Mouse (Mus musculus) MEL (cell line): ENCODE measurements around the gene Susd3. TPM values are rescaled to one million over a fixed set of nuclear protein-coding genes. Genes with fewer than 3 reads are reported as not detected.

Source experiments
- DNase-seq: peaks from one replicate; pipeline ENCODE4 v3.0.0; 2011; ENCODE audit warnings: low read depth, low spot score
- H3K27ac ChIP-seq: 2 replicates; pipeline ENCODE4 v1.5.1; 2012; ENCODE audit warnings: low read depth, mild to moderate bottlenecking, control low read depth, low read length, moderate library complexity; ENCODE audit not compliant: control insufficient read depth
- H3K27me3 ChIP-seq, 2 experiments: fragments of 150-350 bp in 1 of 2; sonication (generic) in 1 of 2; 2 replicates each; pipeline ENCODE4 v1.6.1; 2012; ENCODE audit warnings: low read length in 2 of 2, mild to moderate bottlenecking in 2 of 2, improper control_type of control experiment in 1 of 2, moderate library complexity in 1 of 2; ENCODE audit not compliant: insufficient read depth in 2 of 2, control insufficient read depth in 1 of 2
- H3K36me3 ChIP-seq, 2 experiments: 2 replicates each; pipeline ENCODE4 v1.6.1; 2012 to 2014; ENCODE audit warnings: low read length in 2 of 2, improper control_type of control experiment in 1 of 2, inconsistent platforms in 1 of 2, mild to moderate bottlenecking in 1 of 2; ENCODE audit not compliant: insufficient read depth in 2 of 2, control insufficient read depth in 1 of 2
- H3K4me1 ChIP-seq, 2 experiments: fragments of 150-350 bp in 1 of 2; sonication (generic) in 1 of 2; 2 replicates each; pipeline ENCODE4 v1.6.1; 2012; ENCODE audit warnings: low read length in 2 of 2, improper control_type of control experiment in 1 of 2, mild to moderate bottlenecking in 1 of 2; ENCODE audit not compliant: insufficient read depth in 2 of 2, control insufficient read depth in 1 of 2
- H3K4me3 ChIP-seq, 2 experiments: fragments of 150-350 bp in 1 of 2; sonication (generic) in 1 of 2; 2 replicates each; pipeline ENCODE4 v1.5.1; 2012; ENCODE audit warnings: low read depth in 2 of 2, low read length in 2 of 2, mild to moderate bottlenecking in 2 of 2, moderate library complexity in 2 of 2, control low read depth in 1 of 2, improper control_type of control experiment in 1 of 2; ENCODE audit not compliant: control insufficient read depth in 1 of 2, insufficient read depth in 1 of 2
- H3K79me2 ChIP-seq: 2 replicates; pipeline ENCODE4 v1.6.1; 2012; ENCODE audit warnings: mild to moderate bottlenecking, low read length, moderate library complexity; ENCODE audit not compliant: control insufficient read depth, poor library complexity, insufficient read depth
- H3K9ac ChIP-seq: 2 replicates; pipeline ENCODE4 v1.6.1; 2012; ENCODE audit warnings: low read depth, mild to moderate bottlenecking, control low read depth, low read length, moderate library complexity; ENCODE audit not compliant: control insufficient read depth, poor library complexity, severe bottlenecking
- H3K9me3 ChIP-seq: fragments of 150-350 bp; sonication (generic); replicated peaks from 2 replicates; pipeline ENCODE4 v1.6.1; 2012; ENCODE audit warnings: mild to moderate bottlenecking, low read length, improper control_type of control experiment, moderate library complexity; ENCODE audit not compliant: insufficient read depth
- BHLHE40 ChIP-seq: IDR thresholded peaks from 2 replicates; pipeline ENCODE4 v1.6.1; 2012; ENCODE audit warnings: low read depth, mild to moderate bottlenecking, inconsistent platforms, low read length, improper control_type of control experiment, borderline replicate concordance
- ELF1 ChIP-seq: IDR thresholded peaks from 2 replicates; pipeline ENCODE4 v1.6.1; 2014; ENCODE audit warnings: low read depth, mild to moderate bottlenecking, inconsistent platforms, low read length, improper control_type of control experiment, moderate library complexity
- EP300 ChIP-seq, 2 experiments: IDR thresholded peaks; 2 replicates each; pipeline ENCODE4 v1.6.1; 2011; ENCODE audit warnings: improper control_type of control experiment in 2 of 2, low read length in 2 of 2, low read depth in 1 of 2, mild to moderate bottlenecking in 1 of 2
- ETS1 ChIP-seq: IDR thresholded peaks from 2 replicates; pipeline ENCODE4 v1.6.1; 2012; ENCODE audit warnings: low read depth, mild to moderate bottlenecking, inconsistent platforms, low read length, improper control_type of control experiment, moderate library complexity
- GABPA ChIP-seq: IDR thresholded peaks from 2 replicates; pipeline ENCODE4 v1.6.1; 2012; ENCODE audit warnings: low read depth, mild to moderate bottlenecking, inconsistent platforms, low read length, improper control_type of control experiment, moderate library complexity
- GATA1 ChIP-seq: IDR thresholded peaks from 2 replicates; pipeline ENCODE4 v1.6.1; 2011; ENCODE audit warnings: low read depth, low read length, improper control_type of control experiment
- JUND ChIP-seq: IDR thresholded peaks from 2 replicates; pipeline ENCODE4 v1.6.1; 2011; ENCODE audit warnings: low read depth, mild to moderate bottlenecking, improper control_type of control experiment, low read length
- MAFK ChIP-seq: IDR thresholded peaks from 2 replicates; pipeline ENCODE4 v1.6.1; 2011; ENCODE audit warnings: low read depth, mild to moderate bottlenecking, low read length, improper control_type of control experiment, borderline replicate concordance
- MAX ChIP-seq: IDR thresholded peaks from 2 replicates; pipeline ENCODE4 v1.6.1; 2011; ENCODE audit warnings: low read length, improper control_type of control experiment
- MAZ ChIP-seq: IDR thresholded peaks from 2 replicates; pipeline ENCODE4 v1.6.1; 2012; ENCODE audit warnings: low read depth, mild to moderate bottlenecking, inconsistent platforms, low read length, improper control_type of control experiment
- MEF2A ChIP-seq: IDR thresholded peaks from 2 replicates; pipeline ENCODE4 v1.6.1; 2014; ENCODE audit warnings: low read depth, mild to moderate bottlenecking, inconsistent platforms, low read length, improper control_type of control experiment; ENCODE audit not compliant: poor library complexity, insufficient replicate concordance, severe bottlenecking; ENCODE audit errors: extremely low read depth
- MXI1 ChIP-seq: IDR thresholded peaks from 2 replicates; pipeline ENCODE4 v1.6.1; 2011; ENCODE audit warnings: mild to moderate bottlenecking, low read depth, low read length, improper control_type of control experiment
- POLR2A ChIP-seq, 2 experiments: IDR thresholded peaks; 2 replicates each; pipeline ENCODE4 v1.6.1; 2011 to 2012; ENCODE audit warnings: low read length in 2 of 2, mild to moderate bottlenecking in 2 of 2, control low read depth in 1 of 2, improper control_type of control experiment in 1 of 2, low read depth in 1 of 2, moderate library complexity in 1 of 2; ENCODE audit not compliant: control insufficient read depth in 1 of 2, insufficient read depth in 1 of 2, poor library complexity in 1 of 2
- RAD21 ChIP-seq: IDR thresholded peaks from 2 replicates; pipeline ENCODE4 v1.6.1; 2011; ENCODE audit warnings: mild to moderate bottlenecking, low read depth, low read length, improper control_type of control experiment
- RCOR1 ChIP-seq: IDR thresholded peaks from 2 replicates; pipeline ENCODE4 v1.6.1; 2012; ENCODE audit warnings: low read depth, mild to moderate bottlenecking, inconsistent platforms, low read length, improper control_type of control experiment
- TBP ChIP-seq: IDR thresholded peaks from 2 replicates; pipeline ENCODE4 v1.8.0; 2011; ENCODE audit warnings: low read depth, low read length, improper control_type of control experiment
- USF2 ChIP-seq, 2 experiments: IDR thresholded peaks; 2 replicates each; pipeline ENCODE4 v1.6.1; 2011 to 2012; ENCODE audit warnings: improper control_type of control experiment in 2 of 2, low read length in 2 of 2, borderline replicate concordance in 1 of 2, inconsistent platforms in 1 of 2, low read depth in 1 of 2, mild to moderate bottlenecking in 1 of 2; ENCODE audit not compliant: insufficient read depth in 1 of 2
- ZKSCAN1 ChIP-seq: IDR thresholded peaks from 2 replicates; pipeline ENCODE4 v1.6.1; 2012; ENCODE audit warnings: low read depth, mild to moderate bottlenecking, inconsistent platforms, low read length, improper control_type of control experiment, moderate library complexity
- ZMIZ1 ChIP-seq: IDR thresholded peaks from 2 replicates; pipeline ENCODE4 v1.6.1; 2012; ENCODE audit warnings: low read depth, mild to moderate bottlenecking, inconsistent platforms, low read length, improper control_type of control experiment, moderate library complexity
- polyA plus RNA-seq, 2 experiments: library from polyadenylated mRNA; stranded (reverse) in 1 of 2; unstranded in 1 of 2; fragments of >175 nt in 1 of 2; fragments of >200 nt in 1 of 2; gene quantifications; 2 replicates each; pipeline versions ENCODE4 v1.2.1 to v1.2.4; 2012; ENCODE audit warnings: low replicate concordance in 2 of 2, low read depth in 1 of 2; ENCODE audit not compliant: insufficient read length in 2 of 2, insufficient read depth in 1 of 2, missing spikeins in 1 of 2
- total RNA-seq: library from RNA; depleted of rRNA; stranded (reverse); fragments of 300-350 nt; gene quantifications from 2 replicates; pipeline ENCODE4 v1.2.3, GENCODE M21; 2012

Susd3 gene
- total and polyA plus RNA-seq, 3 experiments = 10.8 to 16.2 TPM; not detected in 1

- TF ChIP-seq RAD21 = no peak
- no peak for TF ChIP-seq POLR2A (IDR thresholded peaks at IDR 0.05; ENCODE audit: control insufficient read depth in 1 of 2, insufficient read depth in 1 of 2, low read depth in 1 of 2, low read length in 2 of 2, poor library complexity in 1 of 2)
- no peak for TF ChIP-seq JUND
- TF ChIP-seq MXI1 = no peak
- TF ChIP-seq USF2 (IDR thresholded peaks at IDR 0.05; ENCODE audit: borderline replicate concordance in 1 of 2, insufficient read depth in 1 of 2, low read depth in 1 of 2, low read length in 2 of 2) = no peak
- no peak for TF ChIP-seq ZKSCAN1
- no peak for TF ChIP-seq MAX
- no peaks in the 10 kb centered on the region for H3K9me3 ChIP-seq
- H3K4me1 ChIP-seq = peaks cover 0 to 32% of the 10 kb centered on the region in 2 experiments; a peak in 3 of 4 replicates
- no peaks in the 10 kb centered on the region for H3K27me3 ChIP-seq
- DNase-seq = no peak
- H3K79me2 ChIP-seq = no peaks in the 10 kb centered on the region
- peaks cover 0 to 11% of the 10 kb centered on the region in 2 experiments; a peak in 2 of 4 replicates for H3K36me3 ChIP-seq
- H3K9ac ChIP-seq = no peak overlapping the region
- no peak overlapping the region for H3K27ac ChIP-seq
- no peak overlapping the region for H3K4me3 ChIP-seq
Measured at GRCm38 (mm10) chr13:49270500-49270899, 22.0 kb upstream of the Susd3 start.

GRCm38 (mm10) chr13:49267645-49268044 is 19.1 kb upstream of the Susd3 start:
- Histone ChIP-seq H3K4me1 (peaks cover 0 to 30% of the 10 kb centered on the region in 2 experiments; a peak in 3 of 4 replicates), H3K27ac (peak overlapping the region; percentile 18; the same call in 1 of the 2 replicates), H3K36me3 (peaks cover 0 to 11% of the 10 kb centered on the region in 2 experiments; a peak in 3 of 4 replicates), H3K79me2 (no peaks in the 10 kb centered on the region), H3K4me3 (no peak overlapping the region), H3K9ac (no peak overlapping the region), H3K27me3 (no peaks in the 10 kb centered on the region)
- TF ChIP-seq JUND (no peak), ELF1 (peak; percentile 69), BHLHE40 (no peak), MAFK (no peak), GABPA (0 out of 2 replicates have a peak, but pooled peaks have one; percentile 22), TBP (peak; percentile 90), MEF2A (no peak), ZMIZ1 (no peak), EP300 (IDR thresholded peaks at IDR 0.05; ENCODE audit: low read depth in 1 of 2, low read length in 2 of 2) (peak; percentile 44 to 46; a peak in 3 of 4 replicates), RCOR1 (peak; percentile 75; the same call in 1 of the 2 replicates), MAZ (no peak), POLR2A (IDR thresholded peaks at IDR 0.05; ENCODE audit: control insufficient read depth in 1 of 2, insufficient read depth in 1 of 2, low read depth in 1 of 2, low read length in 2 of 2, poor library complexity in 1 of 2) (no peak), ETS1 (no peak), GATA1 (peak; percentile 60)
- TF ChIP-seq, all 39 proteins: peak for 6
- H3K9me3 ChIP-seq = no peaks in the 10 kb centered on the region
- DNase-seq = peak; percentile 81
